ENCODE assay signal across 20 mouse cellular contexts in the genomic region with DNA sequence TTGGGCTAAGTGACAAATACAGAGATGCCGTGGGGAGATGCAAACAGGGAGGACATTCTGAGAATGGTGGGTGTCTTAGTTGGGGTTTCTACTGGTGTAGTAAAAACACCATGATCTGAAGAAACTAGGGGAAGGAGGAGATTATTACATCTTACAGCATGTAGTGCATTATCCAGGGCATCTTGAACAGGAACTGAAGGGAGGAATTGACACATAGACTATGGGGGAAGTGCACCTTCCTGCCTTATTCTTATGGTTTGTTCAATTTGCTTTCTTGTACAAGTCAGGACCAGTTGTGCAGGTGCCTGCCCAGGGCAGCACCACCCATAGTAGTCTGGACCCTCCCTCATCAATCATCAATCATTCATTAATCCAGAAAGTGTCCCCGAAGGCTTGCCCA. TPM values are rescaled to one million over a fixed set of nuclear protein-coding genes. Genes with fewer than 3 reads are reported as not detected.
DNase-seq lines count a peak whose midpoint lies in the region; ATAC-seq and TF ChIP-seq lines count a peak whose summit lies in the region.
"Had no signal": no experiment of that assay in that cellular context is flagged by ENCODE, and none has a peak within 500 bp of the region (broad histone marks: within the 10 kb centered on the region; RNA-seq: fewer than 3 reads in every experiment).

No protein-coding gene starts in this region.

- H3K27ac ChIP-seq in intestine, embryonic 15.5 days: no peak overlapping the region
- no peak overlapping the region for H3K27ac ChIP-seq in intestine, postnatal 0 days (ENCODE audit: low read depth, low read length)
- H3K27ac ChIP-seq: embryonic facial prominence, embryonic 10.5 days; embryonic facial prominence, embryonic 12.5 days; forebrain, embryonic 13.5 days; forebrain, embryonic 15.5 days had no signal

- H3K27me3 ChIP-seq in intestine, embryonic 15.5 days (replicated peaks): no peaks in the 10 kb centered on the region
- H3K27me3 ChIP-seq in intestine, postnatal 0 days (replicated peaks; ENCODE audit: control insufficient read depth, insufficient read depth, low read length): no peaks in the 10 kb centered on the region
- H3K27me3 ChIP-seq: embryonic facial prominence, embryonic 12.5 days; forebrain, embryonic 13.5 days; forebrain, embryonic 15.5 days had no signal

- no peak for DNase-seq in lung, postnatal 14 days
- DNase-seq in cerebellum, postnatal 36 days: no peak
- DNase-seq: adrenal gland, adult 2 months; adrenal gland, postnatal 10 days; adrenal gland, postnatal 25 days; cerebellum, adult 11 months; cerebellum, adult 18-20 months; cerebellum, adult 8-10 months; cerebellum, adult 9-11 months; cerebellum, postnatal 14 days had no signal

- no peaks in the 10 kb centered on the region for H3K36me3 ChIP-seq in intestine, embryonic 15.5 days
- H3K36me3 ChIP-seq in intestine, postnatal 0 days (ENCODE audit: control insufficient read depth, insufficient read depth): no peaks in the 10 kb centered on the region
- H3K36me3 ChIP-seq: embryonic facial prominence, embryonic 10.5 days; embryonic facial prominence, embryonic 12.5 days; forebrain, embryonic 15.5 days had no signal

- no peaks in the 10 kb centered on the region for H3K4me1 ChIP-seq in intestine, embryonic 15.5 days (replicated peaks)
- no peaks in the 10 kb centered on the region for H3K4me1 ChIP-seq in intestine, postnatal 0 days (replicated peaks; ENCODE audit: control insufficient read depth, insufficient read depth, low read length)
- H3K4me1 ChIP-seq: embryonic facial prominence, embryonic 12.5 days; forebrain, embryonic 13.5 days; forebrain, embryonic 15.5 days had no signal

- no peak overlapping the region for H3K4me3 ChIP-seq in intestine, embryonic 15.5 days (replicated peaks)
- no peak overlapping the region for H3K4me3 ChIP-seq in intestine, postnatal 0 days (ENCODE audit: low read depth, low read length)
- H3K4me3 ChIP-seq: embryonic facial prominence, embryonic 10.5 days; embryonic facial prominence, embryonic 12.5 days; forebrain, embryonic 13.5 days; forebrain, embryonic 15.5 days had no signal

- 0 out of 2 replicates have a peak, but pooled peaks have one; percentile 6 for ATAC-seq in intestine, embryonic 15.5 days
- no peak for ATAC-seq in intestine, postnatal 0 days
- ATAC-seq in granulocyte monocyte progenitor cell, adult 5-6 weeks (replicated peaks; ENCODE audit: poor library complexity, severe bottlenecking): peak; percentile 83
- peak; percentile 84 for ATAC-seq in megakaryocyte, adult 5-6 weeks (ENCODE audit: poor library complexity, severe bottlenecking)
- ATAC-seq: forebrain, embryonic 13.5 days; forebrain, embryonic 15.5 days had no signal

- no peak overlapping the region for H3K4me2 ChIP-seq in intestine, embryonic 15.5 days (replicated peaks)
- H3K4me2 ChIP-seq in intestine, postnatal 0 days (replicated peaks; ENCODE audit: low read depth): no peak overlapping the region
- H3K4me2 ChIP-seq: embryonic facial prominence, embryonic 12.5 days; forebrain, embryonic 13.5 days; forebrain, embryonic 15.5 days had no signal

- no peak overlapping the region for H3K9ac ChIP-seq in intestine, embryonic 15.5 days
- H3K9ac ChIP-seq in intestine, postnatal 0 days (ENCODE audit: low read depth, low read length): no peak overlapping the region
- H3K9ac ChIP-seq: embryonic facial prominence, embryonic 12.5 days; forebrain, embryonic 13.5 days; forebrain, embryonic 15.5 days had no signal

- 82% methylated on average over 2 of the region's 2 CpGs for WGBS in intestine, embryonic 15.5 days
- 71% methylated on average over 2 of the region's 2 CpGs for WGBS in intestine, postnatal 0 days

- no peak for TF ChIP-seq CTCF in intestine, postnatal 0 days (IDR thresholded peaks at IDR 0.05; ENCODE audit: low read depth)

- no peaks in the 10 kb centered on the region for H3K9me3 ChIP-seq in intestine, embryonic 15.5 days
- H3K9me3 ChIP-seq in intestine, postnatal 0 days (ENCODE audit: control insufficient read depth): no peaks in the 10 kb centered on the region
- H3K9me3 ChIP-seq: embryonic facial prominence, embryonic 10.5 days; embryonic facial prominence, embryonic 12.5 days; forebrain, embryonic 13.5 days; forebrain, embryonic 15.5 days had no signal

RNA-seq across cellular contexts. Expression of gene Sstr4, which starts 8.2 kb away (rescaled TPM):
- polyA plus RNA-seq in intestine, embryonic 15.5 days (2015; fragmentation: Nextera tagmentation; extraction: Ambion mirVana): 2.2 and 2.4 TPM in 2 replicates
- 0.78 and 1.1 TPM in 2 replicates for polyA plus RNA-seq in intestine, postnatal 0 days (2015; fragmentation: Nextera tagmentation; extraction: Ambion mirVana)
- total RNA-seq in granulocyte monocyte progenitor cell, adult 5-6 weeks (2014; fragmentation: Nextera tagmentation): not detected in 2 replicates
- not detected in 2 replicates for total RNA-seq in granulocyte monocyte progenitor cell, adult 5-6 weeks (2017)
- 0.80 TPM in 1 of 2 replicates, not detected in the other for total RNA-seq in megakaryocyte, adult 5-6 weeks (2015)
- total RNA-seq in megakaryocyte, adult 5-6 weeks (2017): 1.5 TPM in 1 of 2 replicates, not detected in the other
- total RNA-seq: adrenal gland, postnatal 25 days; MEL had no signal
- polyA plus RNA-seq: C2C12 had no signal

RNA-seq across cellular contexts. Expression of gene Thbd, which starts 21.1 kb away (rescaled TPM):
- polyA plus RNA-seq in intestine, embryonic 15.5 days (2015; fragmentation: Nextera tagmentation; extraction: Ambion mirVana): 46.1 and 47.0 TPM in 2 replicates
- 18.1 and 18.3 TPM in 2 replicates for polyA plus RNA-seq in intestine, postnatal 0 days (2015; fragmentation: Nextera tagmentation; extraction: Ambion mirVana)
- 9.7 and 14.6 TPM in 2 replicates for total RNA-seq in granulocyte monocyte progenitor cell, adult 5-6 weeks (2014; fragmentation: Nextera tagmentation)
- total RNA-seq in granulocyte monocyte progenitor cell, adult 5-6 weeks (2017): 11.8 and 13.0 TPM in 2 replicates
- 31.0 and 33.5 TPM in 2 replicates for total RNA-seq in megakaryocyte, adult 5-6 weeks (2015)
- 31.1 and 31.3 TPM in 2 replicates for total RNA-seq in megakaryocyte, adult 5-6 weeks (2017)
- total RNA-seq: MEL had no signal

RNA-seq across cellular contexts. Expression of gene Cd93, which starts 56.4 kb away (rescaled TPM):
- 9.5 and 10.3 TPM in 2 replicates for polyA plus RNA-seq in intestine, embryonic 15.5 days (2015; fragmentation: Nextera tagmentation; extraction: Ambion mirVana)
- polyA plus RNA-seq in intestine, postnatal 0 days (2015; fragmentation: Nextera tagmentation; extraction: Ambion mirVana): 4.8 and 5.0 TPM in 2 replicates
- 148 and 150 TPM in 2 replicates for total RNA-seq in granulocyte monocyte progenitor cell, adult 5-6 weeks (2014; fragmentation: Nextera tagmentation)
- 145 TPM in 2 replicates for total RNA-seq in granulocyte monocyte progenitor cell, adult 5-6 weeks (2017)
- total RNA-seq in megakaryocyte, adult 5-6 weeks (2015): 48.5 and 49.1 TPM in 2 replicates
- total RNA-seq in megakaryocyte, adult 5-6 weeks (2017): 61.8 and 65.4 TPM in 2 replicates
- total RNA-seq: MEL had no signal
